Mouse (Mus musculus): Measurements from ENCODE around the gene Kif9.

Kif9 gene

DNA sequence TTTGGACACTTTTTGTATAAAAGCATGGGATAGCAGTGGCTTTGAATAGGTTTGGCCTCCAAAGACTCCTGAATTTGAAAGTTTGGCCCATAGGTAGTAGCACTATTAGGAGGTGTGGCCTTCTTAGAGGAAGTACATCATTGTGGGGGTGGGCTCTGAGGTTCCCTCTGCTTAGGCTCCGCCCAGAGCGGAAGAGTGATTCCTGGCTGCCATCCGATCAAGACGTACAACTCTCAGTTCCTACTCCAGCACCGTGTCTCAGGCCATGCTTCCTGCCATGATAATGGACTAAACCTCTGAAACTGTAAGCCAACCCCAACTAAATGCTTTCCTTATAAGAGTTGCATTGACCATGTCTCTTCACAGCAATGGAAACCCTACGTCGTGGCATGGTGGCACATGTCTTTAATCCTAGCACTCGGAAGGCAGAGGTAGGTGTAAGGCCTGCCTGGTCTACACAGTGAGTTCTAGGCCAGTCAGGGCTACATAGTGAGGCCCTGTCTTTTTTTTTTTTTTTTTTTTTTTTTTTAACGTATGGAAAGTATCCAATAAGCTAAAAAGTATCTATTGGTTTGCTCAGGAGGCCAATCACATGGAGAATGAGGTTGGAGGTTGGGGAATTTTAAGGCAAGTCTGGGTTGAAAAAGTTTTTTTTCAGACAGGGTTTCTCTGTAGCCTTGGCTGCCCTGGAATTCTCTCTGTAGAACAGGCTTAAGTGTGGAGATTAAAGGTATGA is 52.4 kb downstream of the Kif9 start:
- no peak for DNase-seq

- no peak for DNase-seq
These were observed 53.9 kb downstream of the Kif9 start for GRCm38 (mm10) chr9:110530650-110531049.

DNA sequence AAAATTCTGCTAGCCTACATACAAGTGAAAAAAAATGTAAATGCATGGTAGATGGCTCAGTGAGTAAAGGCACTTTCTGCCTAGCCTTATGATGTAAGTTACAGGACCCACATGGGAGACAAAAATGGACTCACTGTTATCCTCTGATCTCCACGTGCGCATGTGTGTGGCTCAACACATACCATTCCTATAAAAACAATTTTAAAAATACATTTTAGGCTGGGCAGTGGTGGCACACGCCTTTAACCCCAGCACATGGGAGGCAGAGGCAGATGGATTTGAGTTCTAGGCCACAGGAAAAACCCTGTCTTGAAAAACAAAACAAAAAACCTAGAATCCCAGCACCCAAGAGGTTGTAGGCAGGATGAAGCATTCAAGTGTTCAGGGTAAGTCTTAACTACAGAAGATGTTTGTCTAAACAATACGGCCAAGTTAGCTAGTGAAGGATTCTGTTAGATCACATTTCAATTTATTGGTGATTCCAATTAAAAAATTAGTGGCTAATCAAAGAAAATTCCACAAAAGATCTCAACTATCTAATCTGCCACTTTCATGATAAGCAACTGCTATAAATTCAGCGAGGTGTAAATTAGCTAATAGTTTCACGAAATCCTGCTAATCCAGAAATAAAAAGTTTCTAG is 54.5 kb downstream of the Kif9 start:
- no peak for DNase-seq

DNA sequence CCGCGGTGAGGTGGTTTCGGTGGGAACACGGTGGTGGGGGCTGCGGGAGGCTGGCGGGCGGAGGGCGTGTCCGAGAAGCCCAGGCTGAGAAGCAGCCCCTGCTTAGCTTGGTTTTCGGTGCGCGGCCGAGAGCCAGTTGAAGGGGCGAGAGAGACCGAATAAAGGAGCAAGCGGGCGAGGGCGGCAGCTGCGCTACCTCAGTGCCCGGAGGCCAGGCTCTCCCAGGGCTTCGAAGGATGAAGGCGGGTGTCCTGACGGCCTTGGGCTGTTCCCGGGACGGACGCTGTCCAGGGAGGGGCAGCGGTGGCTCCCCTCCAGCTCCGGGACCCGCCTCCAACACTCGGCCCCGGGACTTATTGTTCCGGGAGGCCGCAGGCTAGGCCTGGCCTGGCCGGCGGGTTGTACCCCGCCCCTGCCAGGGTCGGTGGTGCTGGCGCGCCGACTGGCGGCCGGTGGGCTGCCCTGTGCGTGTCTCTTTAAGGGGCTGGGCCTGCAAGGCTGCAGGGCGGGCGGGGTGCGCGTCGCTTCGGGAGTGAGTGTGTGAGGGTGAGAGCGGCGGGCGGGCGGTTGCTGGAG is 55.2 kb downstream of the Kif9 start:
- peak; percentile 95 to 97 for DNase-seq

DNA sequence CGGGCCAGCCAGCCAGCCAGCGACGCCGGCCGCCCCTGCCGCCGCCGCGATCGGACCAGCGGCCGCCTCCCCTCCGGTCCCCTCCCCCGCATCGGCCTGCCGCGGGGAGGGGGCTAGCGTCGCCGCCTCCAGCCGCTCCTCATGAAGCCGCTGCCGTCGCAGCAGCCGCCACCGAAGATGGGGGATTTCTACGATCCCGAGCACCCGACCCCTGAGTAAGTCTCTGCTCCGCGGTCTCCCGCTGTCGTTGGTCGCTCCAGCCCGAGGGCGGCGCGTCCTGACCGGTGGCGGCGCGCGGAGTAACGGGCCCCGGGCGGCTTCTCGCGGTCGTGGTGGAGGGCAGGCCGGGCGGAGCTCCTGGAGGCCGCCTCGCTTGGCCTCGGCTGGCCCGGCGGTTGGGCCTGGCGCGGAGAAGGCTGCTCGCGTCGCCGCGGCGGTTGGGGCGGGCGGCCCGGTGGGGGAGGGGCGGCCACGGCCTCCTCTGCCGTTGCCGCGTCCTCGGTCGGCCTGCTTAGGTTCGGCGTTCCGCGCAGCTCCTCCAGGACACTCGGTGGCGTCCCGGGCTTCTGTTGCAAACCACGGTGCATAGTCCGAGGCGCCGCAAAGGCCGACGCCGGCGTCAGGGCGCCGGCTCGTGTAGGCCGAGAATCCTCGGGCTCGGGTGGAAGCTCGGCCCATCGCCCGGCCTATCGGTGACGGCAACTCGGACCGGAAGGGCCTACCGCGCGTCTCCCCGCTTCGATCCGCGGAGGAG is 56.0 kb downstream of the Kif9 start, which contains the start of gene Setd2:
Gene Setd2, plus strand, starts transcription at position 60 of the 754 bp plus-strand sequence.
- DNase-seq = peak; percentile 79 to 80

- no peak for DNase-seq
These were observed 56.9 kb downstream of the Kif9 start for GRCm38 (mm10) chr9:110533645-110534044.

- no peak for DNase-seq
These were observed 58.4 kb downstream of the Kif9 start for GRCm38 (mm10) chr9:110535114-110535513.

- DNase-seq = no peak
These were observed 59.9 kb downstream of the Kif9 start for GRCm38 (mm10) chr9:110536636-110537035.

DNA sequence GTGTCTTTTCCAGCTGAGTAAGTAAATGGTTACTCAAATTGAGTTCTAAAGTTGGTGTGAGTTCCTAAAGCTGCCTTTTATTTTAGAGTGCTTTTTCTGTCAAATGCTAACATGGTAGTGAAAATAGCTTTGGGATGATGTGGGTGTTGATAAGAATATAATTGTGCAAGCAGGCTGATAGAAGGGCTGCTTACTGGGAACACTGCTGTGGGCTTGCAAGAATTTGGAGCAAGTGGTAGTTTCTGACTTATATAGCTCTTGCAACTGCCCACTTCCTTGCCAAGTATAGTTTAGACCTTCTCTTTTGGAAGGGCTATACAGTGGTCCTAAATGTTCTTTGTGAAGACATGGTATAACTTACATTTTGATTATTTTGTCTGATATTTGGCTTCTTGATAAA is 61.8 kb downstream of the Kif9 start:
- DNase-seq = no peak

DNA sequence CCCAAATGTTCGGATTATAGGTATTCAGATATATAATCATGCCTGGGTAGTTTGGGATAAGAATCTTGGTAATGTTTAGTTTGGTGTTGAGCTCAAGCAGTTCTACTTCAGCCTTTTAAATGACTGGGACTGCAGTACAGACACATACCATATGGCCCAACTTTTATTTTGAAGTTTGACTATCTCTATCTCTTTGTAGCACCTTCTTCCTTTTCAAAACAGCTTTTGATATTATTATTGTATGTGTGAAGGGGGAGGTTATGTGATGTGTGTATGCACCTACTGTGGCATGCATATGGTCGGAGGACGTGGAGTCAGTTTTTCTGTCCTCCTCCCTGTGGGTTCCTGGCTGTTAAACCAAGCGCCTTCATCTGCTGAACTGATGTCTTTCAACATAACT is 65.2 kb downstream of the Kif9 start:
- DNase-seq = no peak

DNA sequence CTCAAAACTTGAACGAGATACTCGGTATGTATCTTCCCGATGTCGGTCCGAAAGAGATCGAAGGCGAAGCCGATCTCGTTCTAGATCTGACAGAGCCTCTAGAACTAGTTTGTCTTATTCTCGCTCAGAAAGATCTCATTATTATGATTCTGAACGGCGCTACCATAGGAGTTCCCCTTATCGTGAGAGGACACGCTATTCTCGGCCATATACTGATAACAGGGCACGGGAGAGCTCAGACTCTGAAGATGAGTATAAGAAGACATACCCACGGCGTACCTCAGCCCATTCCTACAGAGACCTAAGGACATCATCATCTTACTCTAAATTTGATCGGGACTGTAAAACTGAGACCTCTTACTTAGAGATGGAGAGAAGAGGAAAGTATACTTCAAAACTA is 71.5 kb downstream of the Kif9 start:
- no peak for DNase-seq

- DNase-seq = no peak
These were observed 91.6 kb downstream of the Kif9 start for GRCm38 (mm10) chr9:110568309-110568708.

Data from thymus, postnatal 36 days (tissue).